Mouse (Mus musculus) ES-E14 (cell line): ENCODE measurements around the gene Odaph. TPM values are rescaled to one million over a fixed set of nuclear protein-coding genes. Genes with fewer than 3 reads are reported as not detected.

Experiments used
- DNase-seq: peaks from one replicate; pipeline ENCODE4 v3.0.0-alpha.2; 2013; ENCODE audit warnings: low read depth, low spot score
- H3K27ac ChIP-seq: 2 replicates; pipeline ENCODE4 v1.5.1; 2012; ENCODE audit warnings: low read depth, mild to moderate bottlenecking, low read length, moderate library complexity, mixed read lengths; ENCODE audit not compliant: poor library complexity, insufficient read depth, severe bottlenecking
- H3K36me3 ChIP-seq: 2 replicates; pipeline ENCODE4 v1.6.1; 2012; ENCODE audit warnings: mild to moderate bottlenecking, low read length, moderate library complexity, mixed read lengths; ENCODE audit not compliant: control insufficient read depth, poor library complexity, insufficient read depth, severe bottlenecking
- H3K4me1 ChIP-seq, 2 experiments: fragments of 150-350 bp in 1 of 2; sonication (generic) in 1 of 2; 2 replicates each; pipeline ENCODE4 v1.6.1; 2012; ENCODE audit warnings: low read length in 2 of 2, mild to moderate bottlenecking in 1 of 2, mixed read lengths in 1 of 2; ENCODE audit not compliant: control insufficient read depth in 2 of 2, insufficient read depth in 2 of 2, poor library complexity in 1 of 2
- H3K4me3 ChIP-seq, 2 experiments: fragments of 150-350 bp in 1 of 2; sonication (generic) in 1 of 2; 2 replicates each; pipeline ENCODE4 v1.5.1; 2012; ENCODE audit warnings: low read length in 2 of 2, low read depth in 1 of 2, mild to moderate bottlenecking in 1 of 2, mixed read lengths in 1 of 2; ENCODE audit not compliant: insufficient read depth in 1 of 2, poor library complexity in 1 of 2, severe bottlenecking in 1 of 2
- H3K9ac ChIP-seq: 2 replicates; pipeline ENCODE4 v1.6.1; 2012; ENCODE audit warnings: low read depth, mild to moderate bottlenecking, low read length, mixed read lengths; ENCODE audit not compliant: poor library complexity, insufficient read depth, severe bottlenecking
- H3K9me3 ChIP-seq: fragments of 150-350 bp; sonication (generic); 2 replicates; pipeline ENCODE4 v1.6.1; 2012; ENCODE audit warnings: low read depth, mild to moderate bottlenecking, low read length; ENCODE audit not compliant: control insufficient read depth, insufficient read depth
- CHD2 ChIP-seq: IDR thresholded peaks from 2 replicates; pipeline ENCODE4 v1.6.1; 2014; ENCODE audit warnings: mild to moderate bottlenecking, low read depth, low read length, inconsistent platforms
- HCFC1 ChIP-seq: IDR thresholded peaks from 2 replicates; pipeline ENCODE4 v1.6.1; 2012; ENCODE audit warnings: low read length, inconsistent platforms, borderline replicate concordance; ENCODE audit not compliant: insufficient read depth
- MAFK ChIP-seq: IDR thresholded peaks from 2 replicates; pipeline ENCODE4 v1.6.1; 2014; ENCODE audit warnings: mild to moderate bottlenecking, low read depth, low read length, inconsistent platforms; ENCODE audit not compliant: insufficient read depth
- ZC3H11A ChIP-seq: IDR thresholded peaks from 2 replicates; pipeline ENCODE4 v1.6.1; 2012; ENCODE audit warnings: low read depth, mild to moderate bottlenecking, inconsistent platforms, low read length, borderline replicate concordance
- ZNF384 ChIP-seq: IDR thresholded peaks from 2 replicates; pipeline ENCODE4 v1.6.1; 2012; ENCODE audit warnings: low read depth, low read length, inconsistent platforms
- in situ Hi-C, 2 experiments: fragments of 600-800 bp; cut with MboI; formaldehyde crosslinking; loops; one replicate each; pipeline ENCODE4 v1.15.1; 2025; ENCODE audit warnings: low sequenced_read_pairs in 2 of 2, inconsistent platforms in 1 of 2; ENCODE audit not compliant: unreplicated experiment in 2 of 2
- total RNA-seq: library from RNA; depleted of rRNA; stranded (reverse); fragments of 300-350 nt; gene quantifications from 2 replicates; pipeline ENCODE4 v1.2.3, GENCODE M21; 2012

The Odaph gene
- total RNA-seq, 1 experiment: 0.89 TPM

- in situ Hi-C loops: no loop called here
Measured at GRCm38 (mm10) chr5:91993061-91993460, 5.8 kb downstream of the Odaph start.

GRCm38 (mm10) chr5:91994546-91994945 lies 7.3 kb downstream of the Odaph start:
- H3K9me3 ChIP-seq: no peaks in the 10 kb centered on the region
- peak overlapping the region; percentile 56 for H3K27ac ChIP-seq
- in situ Hi-C loops: no loop called here
- H3K4me3 ChIP-seq: peak overlapping the region; percentile 19 to 52; a peak in 3 of 4 replicates
- H3K36me3 ChIP-seq: no peaks in the 10 kb centered on the region
- H3K4me1 ChIP-seq: peaks cover 2 to 3% of the 10 kb centered on the region in 2 experiments; a peak in 1 of 4 replicates
- peak; percentile 61 for DNase-seq
- peak overlapping the region; percentile 54; the same call in 1 of the 2 replicates for H3K9ac ChIP-seq
- no peak for TF ChIP-seq ZC3H11A
- no peak for TF ChIP-seq CHD2
- no peak for TF ChIP-seq HCFC1
- TF ChIP-seq MAFK: no peak
- no peak for TF ChIP-seq ZNF384

More at GRCm38 (mm10) chr5:91993061-91993460, 5.8 kb downstream of the Odaph start:
- TF ChIP-seq HCFC1 (no peak), ZC3H11A (no peak), CHD2 (no peak), ZNF384 (no peak), MAFK (no peak)
- no peak overlapping the region for H3K4me3 ChIP-seq
- H3K27ac ChIP-seq: no peak overlapping the region
- H3K36me3 ChIP-seq: no peaks in the 10 kb centered on the region
- H3K9me3 ChIP-seq: no peaks in the 10 kb centered on the region
- H3K4me1 ChIP-seq: peaks cover 2 to 3% of the 10 kb centered on the region in 2 experiments; a peak in 2 of 4 replicates
- no peak overlapping the region for H3K9ac ChIP-seq
- DNase-seq: no peak

GRCm38 (mm10) chr5:92000770-92001169 lies 13.5 kb downstream of the Odaph start:
- Histone ChIP-seq H3K9ac (no peak overlapping the region), H3K36me3 (no peaks in the 10 kb centered on the region), H3K4me3 (no peak overlapping the region), H3K4me1 (no peaks in the 10 kb centered on the region), H3K27ac (no peak overlapping the region), H3K9me3 (no peaks in the 10 kb centered on the region)
- in situ Hi-C loops: no loop called here
- TF ChIP-seq ZC3H11A: no peak
- no peak for TF ChIP-seq CHD2
- no peak for TF ChIP-seq MAFK
- TF ChIP-seq ZNF384: no peak
- TF ChIP-seq HCFC1: no peak
- DNase-seq: no peak

GRCm38 (mm10) chr5:92003011-92003410 lies 15.7 kb downstream of the Odaph start:
- no peaks in the 10 kb centered on the region for H3K9me3 ChIP-seq
- H3K36me3 ChIP-seq: no peaks in the 10 kb centered on the region
- in situ Hi-C loops: no loop called here
- H3K27ac ChIP-seq: no peak overlapping the region
- H3K4me1 ChIP-seq: no peaks in the 10 kb centered on the region
- H3K4me3 ChIP-seq: no peak overlapping the region
- no peak for TF ChIP-seq ZNF384
- TF ChIP-seq ZC3H11A: peak; percentile 27; the same call in 1 of the 2 replicates
- TF ChIP-seq HCFC1: no peak
- no peak for TF ChIP-seq MAFK
- H3K9ac ChIP-seq: no peak overlapping the region
- no peak for DNase-seq

- in situ Hi-C loops: no loop called here
- TF ChIP-seq ZNF384: no peak
- TF ChIP-seq ZC3H11A: no peak
- TF ChIP-seq HCFC1: no peak
- no peak for TF ChIP-seq CHD2
- TF ChIP-seq MAFK: no peak
- no peak overlapping the region for H3K27ac ChIP-seq
- no peak overlapping the region for H3K9ac ChIP-seq
- no peak overlapping the region for H3K4me3 ChIP-seq
- no peaks in the 10 kb centered on the region for H3K4me1 ChIP-seq
- H3K9me3 ChIP-seq: no peaks in the 10 kb centered on the region
- DNase-seq: no peak
- H3K36me3 ChIP-seq: no peaks in the 10 kb centered on the region
Measured at GRCm38 (mm10) chr5:92009827-92010226, 22.6 kb downstream of the Odaph start.
